Mouse (Mus musculus) CD4-positive, CD25-positive, alpha-beta regulatory T cell, adult 2 months (primary cell): ENCODE data around the gene Cldn2.
"Not testable (repeated sequence)": the region's sequence is repeated elsewhere in the genome, so short reads cannot be mapped to it uniquely, and the experiment has no call there.

Experiments
- DNase-seq: peaks from one replicate; pipeline ENCODE4 v3.0.0-alpha.2; 2012; ENCODE audit warnings: low read depth, low spot score

The Cldn2 gene

GRCm38 (mm10) chrX:139800406-139800878 lies at the start of gene Cldn2:
Gene Cldn2, plus strand, starts transcription at chrX:139800828.
- no peak for DNase-seq

DNA sequence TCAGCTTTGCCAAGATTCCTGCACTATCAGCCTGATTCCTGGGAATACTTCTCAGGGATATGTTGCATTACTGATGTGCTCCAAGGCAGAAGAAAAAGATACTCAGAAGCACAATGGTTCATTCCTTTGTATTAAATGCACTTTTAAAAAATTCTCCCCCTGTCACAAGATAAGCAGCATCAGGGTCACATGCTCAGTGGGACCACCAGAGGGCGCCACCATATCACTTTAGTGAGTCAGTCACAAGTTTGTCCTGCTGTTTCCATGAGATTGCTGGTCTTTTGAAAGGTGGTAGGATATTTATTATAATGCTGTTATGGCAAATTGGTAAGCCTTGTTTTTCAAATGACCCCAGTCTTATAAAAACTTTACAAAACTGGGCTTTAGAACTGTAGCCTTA lies 48.8 kb upstream of the Cldn2 start:
- peak; percentile 65 for DNase-seq

DNA sequence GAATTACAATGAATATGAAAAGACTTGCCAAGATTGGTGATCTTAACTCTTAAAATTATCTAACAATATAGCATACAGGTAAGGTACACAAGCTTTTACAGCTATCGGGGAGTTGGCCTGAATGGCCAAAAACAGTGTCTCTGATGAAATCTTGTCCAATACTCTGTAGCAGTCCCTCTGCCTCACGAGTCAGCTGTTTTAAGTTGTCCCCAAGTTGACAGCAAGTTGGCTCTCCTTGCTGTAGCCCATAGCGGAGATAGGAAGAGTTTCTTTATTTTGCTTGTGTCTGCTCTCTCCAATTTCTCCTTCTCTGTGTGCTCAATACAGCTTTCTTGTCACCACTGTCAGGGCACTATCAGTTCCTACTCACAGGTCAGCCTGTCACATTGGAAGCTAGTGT lies 42.0 kb upstream of the Cldn2 start:
- DNase-seq = not testable (repeated sequence)

- DNase-seq = peak; percentile 51
These were observed 38.1 kb upstream of the Cldn2 start for GRCm38 (mm10) chrX:139762546-139762945.

DNA sequence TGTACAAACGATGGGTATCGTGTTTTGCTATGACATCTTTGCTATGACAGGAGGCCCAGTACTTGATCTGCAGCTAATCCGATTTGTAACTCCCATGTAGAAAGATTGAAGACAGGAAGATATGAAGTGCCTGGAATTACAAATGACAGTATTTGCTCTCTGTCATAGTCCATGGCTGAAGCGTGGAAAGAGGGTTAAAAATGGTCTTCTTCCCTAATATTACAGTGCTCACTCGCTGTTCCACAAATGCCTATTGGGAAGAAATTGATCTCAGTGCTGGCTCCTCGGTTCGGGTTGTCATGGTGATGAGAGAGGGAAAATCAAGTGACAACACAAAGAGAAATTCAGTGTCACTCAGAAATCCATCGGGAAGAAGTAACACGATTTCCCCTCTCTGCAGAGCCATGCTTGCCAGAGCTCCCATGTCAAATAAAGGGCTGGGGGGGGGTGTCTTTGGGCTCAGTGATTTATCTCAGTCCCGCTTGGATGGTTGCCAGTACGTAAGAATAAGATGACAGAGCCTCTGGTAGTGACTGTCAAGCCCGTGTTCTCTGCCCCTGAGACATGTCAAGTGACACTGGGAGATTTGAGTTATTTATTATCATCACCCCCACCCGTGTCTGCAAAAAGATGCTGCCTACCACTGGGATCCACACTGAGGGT lies 30.5 kb upstream of the Cldn2 start:
- no peak for DNase-seq

- DNase-seq = peak; percentile 63
These were observed 26.1 kb upstream of the Cldn2 start for GRCm38 (mm10) chrX:139774309-139775083.

- DNase-seq = no peak
These were observed 25.5 kb upstream of the Cldn2 start for GRCm38 (mm10) chrX:139775084-139775612.

DNA sequence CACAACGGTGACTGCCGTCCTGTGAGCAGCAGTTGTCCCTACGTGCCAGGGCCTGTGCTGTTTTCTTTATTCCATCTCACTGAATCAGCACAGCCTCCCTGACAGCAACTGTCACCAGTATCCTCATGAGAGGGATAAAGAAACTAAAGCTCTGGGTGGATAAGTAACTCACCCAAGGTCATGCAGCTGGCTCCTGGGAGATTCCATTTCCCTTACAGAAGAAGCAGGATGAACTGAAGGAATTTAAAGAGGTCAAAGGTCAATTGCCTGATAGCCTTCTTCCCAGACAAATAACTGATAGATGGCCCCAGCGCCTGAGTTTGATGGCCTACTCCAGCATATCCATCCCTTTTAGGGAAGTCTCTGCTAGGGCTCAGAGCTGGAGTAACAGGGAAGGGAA lies 23.3 kb upstream of the Cldn2 start:
- DNase-seq = no peak

- DNase-seq = no peak
These were observed 21.7 kb upstream of the Cldn2 start for GRCm38 (mm10) chrX:139778886-139779285.

DNA sequence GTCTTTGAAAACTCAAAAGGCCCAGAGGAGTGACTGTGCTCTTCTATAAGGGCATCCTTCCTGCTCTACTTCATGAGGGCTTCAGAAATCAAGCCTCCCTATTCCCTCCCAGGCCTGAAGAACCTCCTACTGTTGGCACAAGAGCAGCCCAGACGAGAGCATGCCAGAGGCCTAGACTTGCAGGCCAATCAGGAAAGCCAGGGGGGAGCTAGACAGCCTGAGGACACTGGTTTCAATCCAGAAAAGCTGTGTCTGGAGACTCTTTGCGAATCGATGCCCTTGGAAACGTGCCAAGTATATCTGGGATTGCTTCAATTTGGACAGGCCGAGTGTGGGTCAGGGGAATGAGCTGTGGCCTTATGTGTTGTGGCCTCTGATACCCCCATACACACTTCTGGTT lies 21.2 kb upstream of the Cldn2 start:
- DNase-seq = no peak

DNA sequence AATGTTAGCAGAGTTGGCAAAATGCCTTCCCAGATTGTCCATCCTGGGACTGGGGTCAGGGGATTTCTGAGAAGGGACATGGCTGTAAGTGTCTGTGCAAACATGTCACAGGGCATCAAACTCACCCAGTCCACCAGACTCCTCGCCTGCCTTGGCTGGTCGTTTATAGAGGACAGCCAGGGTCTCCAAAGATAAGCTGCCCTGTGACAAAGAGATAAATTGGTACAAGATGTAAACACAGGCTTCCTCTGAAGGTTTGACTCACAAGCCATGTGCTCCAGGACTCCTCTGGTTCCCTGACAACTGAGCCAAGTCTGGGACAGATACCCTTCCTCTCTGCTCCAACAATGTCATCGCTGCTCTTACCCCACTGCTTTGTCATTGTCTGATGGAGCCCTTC lies 19.6 kb upstream of the Cldn2 start:
- DNase-seq = no peak

DNA sequence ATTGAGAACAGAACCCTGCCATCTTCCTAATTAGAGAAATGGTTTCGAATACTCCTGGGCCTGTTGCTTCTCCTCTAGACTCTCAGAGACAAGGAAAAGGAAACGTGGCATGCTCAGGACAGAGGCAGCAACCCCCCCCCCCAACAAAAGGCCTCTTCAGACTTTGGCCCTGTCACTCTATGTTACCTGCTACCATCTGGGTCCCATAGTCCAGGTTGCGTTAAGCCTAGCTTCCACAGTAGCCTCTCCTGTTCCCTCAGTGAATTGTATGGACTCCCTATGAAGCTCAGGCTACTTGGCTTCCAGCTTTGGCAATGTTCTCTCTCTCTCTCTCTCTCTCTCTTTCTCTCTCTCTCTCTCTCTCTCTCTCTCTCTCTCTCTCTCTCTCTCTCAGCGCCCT lies 19.1 kb upstream of the Cldn2 start:
- no peak for DNase-seq

DNA sequence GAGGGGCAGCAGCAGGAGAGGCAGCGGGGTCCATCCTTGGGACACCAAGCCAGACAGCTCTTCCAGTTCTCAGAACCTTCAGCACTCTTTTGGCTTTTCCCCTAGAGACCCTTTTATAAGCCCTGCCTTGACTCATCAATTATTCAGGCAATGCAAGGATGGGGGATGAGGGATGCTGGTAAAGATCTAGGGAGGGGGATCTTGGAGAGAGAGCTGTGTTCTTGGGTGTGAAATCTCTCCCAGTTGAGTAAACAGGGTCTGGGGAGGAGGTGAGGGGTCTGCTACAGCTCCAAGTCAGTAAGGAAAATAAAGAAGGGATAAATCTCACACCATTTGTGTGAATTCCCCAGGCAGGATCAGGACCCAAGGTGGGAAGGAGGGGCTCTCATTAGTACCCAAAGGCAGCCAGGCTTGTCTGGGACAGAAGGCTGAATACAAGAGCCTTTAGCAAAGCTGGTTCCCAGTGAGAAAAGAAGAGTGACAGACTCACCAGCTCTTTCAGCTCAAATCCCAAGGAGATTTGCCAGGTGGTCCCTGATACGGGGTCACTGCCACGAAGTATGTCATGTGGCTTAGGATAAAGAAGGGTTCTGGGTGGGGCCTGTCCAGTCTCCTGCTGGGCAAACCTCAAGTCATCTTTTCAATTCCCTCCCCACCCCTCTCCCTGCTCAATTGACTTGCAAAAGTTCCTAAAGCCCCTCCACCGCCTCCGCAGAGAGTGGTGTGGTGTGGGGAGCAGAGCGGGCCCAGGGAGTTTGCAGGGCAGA lies 18.2 kb upstream of the Cldn2 start, which contains the start of gene Ripply1:
TSS of gene Ripply1 (minus strand) at position 76 of the 767 bp plus-strand sequence.
- no peak for DNase-seq

DNA sequence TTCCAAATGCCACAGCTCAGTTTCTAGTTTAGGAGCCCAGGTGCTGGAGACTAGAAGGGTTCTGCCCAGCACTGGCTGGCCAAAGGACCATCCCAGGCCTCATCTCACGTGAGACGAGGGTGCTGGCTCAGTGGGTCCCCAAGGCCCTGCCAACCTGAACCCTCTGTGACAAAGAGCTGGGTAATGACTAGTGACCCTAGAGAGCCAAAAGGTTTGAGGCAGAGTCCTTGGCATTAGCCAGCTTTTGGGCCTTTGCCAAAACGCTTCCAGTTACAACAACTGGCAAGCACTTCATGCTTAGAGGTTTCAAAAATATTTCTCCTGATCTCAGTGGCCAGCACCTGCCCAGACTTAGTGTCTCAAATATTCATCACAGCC lies 17.6 kb upstream of the Cldn2 start:
- DNase-seq = no peak

GRCm38 (mm10) chrX:139785764-139786163 lies 14.9 kb upstream of the Cldn2 start:
- DNase-seq = no peak

GRCm38 (mm10) chrX:139794072-139794845 lies 6.4 kb upstream of the Cldn2 start:
- DNase-seq = no peak

- DNase-seq = no peak
These were observed 4.6 kb upstream of the Cldn2 start for GRCm38 (mm10) chrX:139796037-139796436.

DNA sequence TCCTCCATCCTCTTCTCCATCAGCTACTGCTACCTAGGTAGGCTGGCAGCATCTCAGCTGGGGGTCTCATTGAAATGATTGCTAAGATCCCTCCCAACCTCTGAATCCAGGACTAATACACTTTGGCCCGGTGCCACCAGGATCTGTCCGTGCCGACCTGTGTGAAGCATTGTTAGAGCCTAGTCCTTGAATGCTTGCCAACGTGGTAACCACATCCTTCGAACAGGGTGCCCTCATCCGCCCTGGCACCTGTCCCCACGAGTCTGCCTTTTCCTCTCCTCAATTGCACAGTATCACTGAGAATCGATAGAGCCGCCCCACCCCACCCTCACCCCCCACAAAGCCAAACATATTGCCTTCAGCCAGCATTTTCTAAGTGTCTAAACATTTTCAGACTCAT lies 2.8 kb upstream of the Cldn2 start:
- DNase-seq = peak; percentile 45

DNA sequence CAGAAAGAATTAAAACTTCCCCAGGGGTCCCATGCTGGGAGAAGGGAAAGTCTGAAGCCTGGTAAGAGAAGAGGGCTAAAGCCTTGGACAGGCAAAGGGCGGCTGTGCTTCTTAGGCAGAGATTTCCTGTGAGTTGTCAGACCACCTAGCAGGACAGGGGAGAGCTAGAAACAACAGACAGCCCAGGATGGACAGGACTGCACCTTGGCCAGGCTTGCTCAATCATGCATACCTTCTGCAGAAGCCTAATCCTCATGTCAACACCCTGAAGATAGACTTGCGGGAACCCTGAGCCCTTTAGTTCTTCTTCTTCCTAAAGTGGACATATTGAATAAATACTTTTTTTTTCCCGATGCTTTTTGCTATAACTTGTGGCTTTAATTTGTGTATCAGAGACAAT lies 675 bp upstream of the Cldn2 start:
- DNase-seq = no peak

GRCm38 (mm10) chrX:139803028-139803427 lies 2.4 kb downstream of the Cldn2 start:
- DNase-seq = no peak

DNA sequence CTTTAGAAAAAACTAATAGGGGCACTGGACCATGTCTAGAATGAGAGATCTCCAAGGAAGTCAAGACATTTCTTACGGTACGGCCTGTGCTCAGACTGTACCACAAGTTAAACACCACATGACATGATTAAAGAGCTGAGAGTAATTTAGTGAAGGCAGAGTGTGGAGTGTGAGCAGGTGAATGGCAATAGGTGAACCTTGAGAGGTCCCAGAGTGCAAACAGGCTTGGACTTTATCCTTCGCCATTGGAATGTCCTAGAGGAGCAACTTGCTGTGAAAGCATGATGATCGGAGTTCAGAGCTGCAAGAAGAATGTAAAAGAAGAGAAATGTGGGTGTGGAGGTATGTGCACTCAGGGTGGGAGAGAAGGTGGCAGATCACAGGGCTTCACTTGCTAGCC lies 5.3 kb downstream of the Cldn2 start:
- DNase-seq = no peak
